Mouse (Mus musculus): ENCODE measurements at regions not wholly inside any gene's neighbourhood (a gene's known extent, or its start where the extent isn't known, plus 50 kb on each side); places are given as distances from the start of the nearest gene placed in this dataset.

- no peak for DNase-seq (ENCODE audit: low spot score)
Observed at GRCm38 (mm10) chr6:122394160-122394559, 53.8 kb upstream of the Phc1 start.

- no peak for DNase-seq (ENCODE audit: low spot score)
Observed at GRCm38 (mm10) chr6:122393231-122393881, 53.0 kb upstream of the Phc1 start.

- DNase-seq (ENCODE audit: low spot score): peak; percentile 69
Observed at GRCm38 (mm10) chr6:122391725-122392667, 51.6 kb upstream of the Phc1 start.

GRCm38 (mm10) chr6:122391126-122391525 lies 50.8 kb upstream of the Phc1 start:
- DNase-seq (ENCODE audit: low spot score): no peak

- DNase-seq (ENCODE audit: low spot score): no peak
Observed at GRCm38 (mm10) chr6:122390720-122391119, 50.4 kb upstream of the Phc1 start.
